Mouse (Mus musculus): ENCODE measurements around the gene Vps9d1. TPM values are rescaled to one million over a fixed set of nuclear protein-coding genes. Genes with fewer than 3 reads are reported as not detected.
"Not testable (repeated sequence)": the region's sequence is repeated elsewhere in the genome, so short reads cannot be mapped to it uniquely, and the experiment has no call there.

Vps9d1 gene
- polyA plus RNA-seq, 1 experiment from 2014 or later, result 20.5 TPM

GRCm38 (mm10) chr8:123287362-123287761 lies 33.2 kb upstream of the Vps9d1 start:
- Histone ChIP-seq H3K4me3 (ENCODE audit: control insufficient read depth in 1 of 2, insufficient read depth in 1 of 2, low read depth in 1 of 2, low read length in 2 of 2) (no peak overlapping the region), H3K9ac (ENCODE audit: low read length) (no peak overlapping the region), H3K4me2 (ENCODE audit: low read length) (no peak overlapping the region), H3K9me3 (ENCODE audit: control insufficient read depth, low read length) (no peaks in the 10 kb centered on the region), H3K27me3 (ENCODE audit: control insufficient read depth, insufficient read depth, low read length) (no peaks in the 10 kb centered on the region), H3K36me3 (ENCODE audit: control insufficient read depth, insufficient read depth, low read length) (peaks cover 39% of the 10 kb centered on the region), H3K27ac (replicated peaks in 1 of 2; ENCODE audit: control insufficient read depth in 1 of 2, insufficient read depth in 1 of 2, low read depth in 2 of 2, low read length in 2 of 2) (no peak overlapping the region), H3K4me1 (ENCODE audit: control insufficient read depth in 2 of 2, insufficient read depth in 2 of 2, low read length in 2 of 2) (peaks cover 9 to 15% of the 10 kb centered on the region in 2 experiments)
- WGBS, result 94% methylated on average over 17 of the region's 17 CpGs
- no peak for ATAC-seq (ENCODE audit: insufficient number of reproducible peaks, insufficient read depth, low FRiP score, low read depth)

- no peaks in the 10 kb centered on the region for H3K9me3 ChIP-seq (ENCODE audit: control insufficient read depth, low read length)
- 36% methylated on average over 5 of the region's 5 CpGs for WGBS
- H3K4me1 ChIP-seq (ENCODE audit: control insufficient read depth in 2 of 2, insufficient read depth in 2 of 2, low read length in 2 of 2), result peaks cover 7 to 8% of the 10 kb centered on the region in 2 experiments
- H3K9ac ChIP-seq (ENCODE audit: low read length), result no peak overlapping the region
- H3K36me3 ChIP-seq (ENCODE audit: control insufficient read depth, insufficient read depth, low read length), result peaks cover 54% of the 10 kb centered on the region
- no peak overlapping the region for H3K4me2 ChIP-seq (ENCODE audit: low read length)
- ATAC-seq (ENCODE audit: insufficient number of reproducible peaks, insufficient read depth, low FRiP score, low read depth), result no peak; the same call in 1 of the 2 replicates
- no peaks in the 10 kb centered on the region for H3K27me3 ChIP-seq (ENCODE audit: control insufficient read depth, insufficient read depth, low read length)
- no peak overlapping the region for H3K27ac ChIP-seq (replicated peaks in 1 of 2; ENCODE audit: control insufficient read depth in 1 of 2, insufficient read depth in 1 of 2, low read depth in 2 of 2, low read length in 2 of 2)
- no peak overlapping the region for H3K4me3 ChIP-seq (ENCODE audit: control insufficient read depth in 1 of 2, insufficient read depth in 1 of 2, low read depth in 1 of 2, low read length in 2 of 2)
These were observed 30.3 kb upstream of the Vps9d1 start for GRCm38 (mm10) chr8:123284493-123284892.

GRCm38 (mm10) chr8:123283991-123284390 lies 29.8 kb upstream of the Vps9d1 start:
- H3K27me3 ChIP-seq (ENCODE audit: control insufficient read depth, insufficient read depth, low read length), result no peaks in the 10 kb centered on the region
- H3K9ac ChIP-seq (ENCODE audit: low read length), result no peak overlapping the region
- ATAC-seq (ENCODE audit: insufficient number of reproducible peaks, insufficient read depth, low FRiP score, low read depth), result no peak
- H3K4me2 ChIP-seq (ENCODE audit: low read length), result no peak overlapping the region
- peaks cover 7 to 8% of the 10 kb centered on the region in 2 experiments for H3K4me1 ChIP-seq (ENCODE audit: control insufficient read depth in 2 of 2, insufficient read depth in 2 of 2, low read length in 2 of 2)
- no peaks in the 10 kb centered on the region for H3K9me3 ChIP-seq (ENCODE audit: control insufficient read depth, low read length)
- H3K36me3 ChIP-seq (ENCODE audit: control insufficient read depth, insufficient read depth, low read length), result peaks cover 49% of the 10 kb centered on the region
- no peak overlapping the region for H3K27ac ChIP-seq (replicated peaks in 1 of 2; ENCODE audit: control insufficient read depth in 1 of 2, insufficient read depth in 1 of 2, low read depth in 2 of 2, low read length in 2 of 2)
- no peak overlapping the region for H3K4me3 ChIP-seq (ENCODE audit: control insufficient read depth in 1 of 2, insufficient read depth in 1 of 2, low read depth in 1 of 2, low read length in 2 of 2)
- 80% methylated on average over 7 of the region's 7 CpGs for WGBS

GRCm38 (mm10) chr8:123282994-123283393 lies 28.8 kb upstream of the Vps9d1 start:
- not testable (repeated sequence) for H3K4me3 ChIP-seq (ENCODE audit: control insufficient read depth in 1 of 2, insufficient read depth in 1 of 2, low read depth in 1 of 2, low read length in 2 of 2); H3K27ac ChIP-seq (replicated peaks in 1 of 2; ENCODE audit: control insufficient read depth in 1 of 2, insufficient read depth in 1 of 2, low read depth in 2 of 2, low read length in 2 of 2); H3K27me3 ChIP-seq (ENCODE audit: control insufficient read depth, insufficient read depth, low read length); H3K4me2 ChIP-seq (ENCODE audit: low read length); H3K9ac ChIP-seq (ENCODE audit: low read length); H3K4me1 ChIP-seq (ENCODE audit: control insufficient read depth in 2 of 2, insufficient read depth in 2 of 2, low read length in 2 of 2); H3K9me3 ChIP-seq (ENCODE audit: control insufficient read depth, low read length); ATAC-seq (ENCODE audit: insufficient number of reproducible peaks, insufficient read depth, low FRiP score, low read depth)
- H3K36me3 ChIP-seq (ENCODE audit: control insufficient read depth, insufficient read depth, low read length), result peaks cover 40% of the 10 kb centered on the region
- WGBS, result 93% methylated on average over 5 of the region's 6 CpGs

GRCm38 (mm10) chr8:123280302-123281094 lies 26.4 kb upstream of the Vps9d1 start:
- WGBS, result 85% methylated on average over 13 of the region's 13 CpGs
- H3K4me2 ChIP-seq (ENCODE audit: low read length), result no peak overlapping the region
- peaks cover 8% of the 10 kb centered on the region in 2 experiments for H3K4me1 ChIP-seq (ENCODE audit: control insufficient read depth in 2 of 2, insufficient read depth in 2 of 2, low read length in 2 of 2)
- H3K36me3 ChIP-seq (ENCODE audit: control insufficient read depth, insufficient read depth, low read length), result peaks cover 33% of the 10 kb centered on the region
- H3K9ac ChIP-seq (ENCODE audit: low read length), result no peak overlapping the region
- no peaks in the 10 kb centered on the region for H3K9me3 ChIP-seq (ENCODE audit: control insufficient read depth, low read length)
- no peak for ATAC-seq (ENCODE audit: insufficient number of reproducible peaks, insufficient read depth, low FRiP score, low read depth)
- H3K27ac ChIP-seq (replicated peaks in 1 of 2; ENCODE audit: control insufficient read depth in 1 of 2, insufficient read depth in 1 of 2, low read depth in 2 of 2, low read length in 2 of 2), result no peak overlapping the region
- H3K4me3 ChIP-seq (ENCODE audit: control insufficient read depth in 1 of 2, insufficient read depth in 1 of 2, low read depth in 1 of 2, low read length in 2 of 2), result no peak overlapping the region
- H3K27me3 ChIP-seq (ENCODE audit: control insufficient read depth, insufficient read depth, low read length), result no peaks in the 10 kb centered on the region

- Histone ChIP-seq H3K36me3 (ENCODE audit: control insufficient read depth, insufficient read depth, low read length) (peaks cover 33% of the 10 kb centered on the region), H3K4me1 (ENCODE audit: control insufficient read depth in 2 of 2, insufficient read depth in 2 of 2, low read length in 2 of 2) (peaks cover 8% of the 10 kb centered on the region in 2 experiments), H3K9ac (ENCODE audit: low read length) (no peak overlapping the region), H3K27me3 (ENCODE audit: control insufficient read depth, insufficient read depth, low read length) (no peaks in the 10 kb centered on the region), H3K4me2 (ENCODE audit: low read length) (no peak overlapping the region), H3K27ac (replicated peaks in 1 of 2; ENCODE audit: control insufficient read depth in 1 of 2, insufficient read depth in 1 of 2, low read depth in 2 of 2, low read length in 2 of 2) (no peak overlapping the region), H3K4me3 (ENCODE audit: control insufficient read depth in 1 of 2, insufficient read depth in 1 of 2, low read depth in 1 of 2, low read length in 2 of 2) (no peak overlapping the region), H3K9me3 (ENCODE audit: control insufficient read depth, low read length) (no peaks in the 10 kb centered on the region)
- WGBS, result 88% methylated on average over 4 of the region's 4 CpGs
- no peak for ATAC-seq (ENCODE audit: insufficient number of reproducible peaks, insufficient read depth, low FRiP score, low read depth)
These were observed 25.7 kb upstream of the Vps9d1 start for GRCm38 (mm10) chr8:123279828-123280227.

GRCm38 (mm10) chr8:123278445-123278844 lies 24.3 kb upstream of the Vps9d1 start:
- H3K4me1 ChIP-seq (ENCODE audit: control insufficient read depth in 2 of 2, insufficient read depth in 2 of 2, low read length in 2 of 2), result peaks cover 0 to 2% of the 10 kb centered on the region in 2 experiments; a peak in 1 of 4 replicates
- H3K36me3 ChIP-seq (ENCODE audit: control insufficient read depth, insufficient read depth, low read length), result peaks cover 41% of the 10 kb centered on the region
- ATAC-seq (ENCODE audit: insufficient number of reproducible peaks, insufficient read depth, low FRiP score, low read depth), result no peak
- H3K27ac ChIP-seq (replicated peaks in 1 of 2; ENCODE audit: control insufficient read depth in 1 of 2, insufficient read depth in 1 of 2, low read depth in 2 of 2, low read length in 2 of 2), result no peak overlapping the region
- 48% methylated on average over 7 of the region's 7 CpGs for WGBS
- no peaks in the 10 kb centered on the region for H3K27me3 ChIP-seq (ENCODE audit: control insufficient read depth, insufficient read depth, low read length)
- H3K4me3 ChIP-seq (ENCODE audit: control insufficient read depth in 1 of 2, insufficient read depth in 1 of 2, low read depth in 1 of 2, low read length in 2 of 2), result no peak overlapping the region
- no peak overlapping the region for H3K9ac ChIP-seq (ENCODE audit: low read length)
- H3K9me3 ChIP-seq (ENCODE audit: control insufficient read depth, low read length), result no peaks in the 10 kb centered on the region
- H3K4me2 ChIP-seq (ENCODE audit: low read length), result no peak overlapping the region

Measured in heart, embryonic 14.5 days (tissue).